ENCODE assay signal across 17 mouse cellular contexts in the genomic region with DNA sequence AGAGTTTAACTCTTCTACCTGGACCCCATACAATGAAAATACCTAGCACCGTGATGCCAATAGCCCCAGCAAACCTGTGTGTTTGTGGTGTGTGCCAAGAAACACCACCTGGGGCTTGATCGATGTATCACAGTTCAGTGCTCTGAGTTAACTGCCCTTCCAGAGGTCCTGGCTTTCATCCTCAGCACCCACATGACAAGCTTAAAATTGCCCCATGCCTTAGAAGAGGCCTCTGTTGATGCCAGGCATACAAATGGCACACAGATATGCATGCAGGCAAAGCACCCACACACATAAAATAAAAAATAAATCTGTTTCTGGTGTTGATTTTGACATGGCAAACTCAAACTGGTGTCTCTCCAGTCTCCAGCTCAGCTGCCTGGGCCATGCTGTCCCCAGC. TPM values are rescaled to one million over a fixed set of nuclear protein-coding genes. Genes with fewer than 3 reads are reported as not detected.
"Had no signal": no experiment of that assay in that cellular context is flagged by ENCODE, and none has a peak within 500 bp of the region (broad histone marks: within the 10 kb centered on the region; RNA-seq: fewer than 3 reads in every experiment).

No protein-coding gene starts in this region.

- H3K27ac ChIP-seq: neural tube, embryonic 12.5 days; neural tube, embryonic 13.5 days; neural tube, embryonic 15.5 days had no signal

- H3K4me2 ChIP-seq: neural tube, embryonic 12.5 days; neural tube, embryonic 13.5 days; neural tube, embryonic 15.5 days; stomach, embryonic 15.5 days had no signal

- DNase-seq: retina, postnatal 1 day; right cerebral cortex, adult 18-20 months; right cerebral cortex, postnatal 14 days; right cerebral cortex, postnatal 25 days; right cerebral cortex, postnatal 4 days; spleen, adult 18-20 months; thymus, adult 18-20 months; thymus, adult 2 months; thymus, postnatal 14 days; thymus, postnatal 25 days; thymus, postnatal 36 days; thymus, postnatal 4 days had no signal

- H3K9ac ChIP-seq: neural tube, embryonic 12.5 days; neural tube, embryonic 13.5 days; neural tube, embryonic 15.5 days; stomach, embryonic 15.5 days had no signal

- H3K27me3 ChIP-seq: neural tube, embryonic 12.5 days; neural tube, embryonic 13.5 days; neural tube, embryonic 15.5 days; stomach, embryonic 15.5 days had no signal

- H3K4me3 ChIP-seq: neural tube, embryonic 12.5 days; neural tube, embryonic 13.5 days; neural tube, embryonic 15.5 days; stomach, embryonic 15.5 days had no signal

- H3K9me3 ChIP-seq: neural tube, embryonic 12.5 days; neural tube, embryonic 13.5 days; neural tube, embryonic 15.5 days; stomach, embryonic 15.5 days had no signal

RNA-seq across cellular contexts. Expression of a gene that starts 38.1 kb away (rescaled TPM):
- total RNA-seq: neutrophil, adult 5-6 weeks had no signal
